Mouse (Mus musculus) heart, adult 2 months (tissue): ENCODE results near the gene Sumf2. TPM values are rescaled to one million over a fixed set of nuclear protein-coding genes. Genes with fewer than 3 reads are reported as not detected.

ENCODE experiments used
- DNase-seq, 2 experiments: peaks; one replicate each; pipeline ENCODE4 v3.0.0; 2021
- H3K27ac ChIP-seq: fragments of 200-600 bp; 2 replicates; pipeline ENCODE4 v1.8.1; 2022
- H3K27me3 ChIP-seq: fragments of 200-500 bp; 2 replicates; pipeline ENCODE4 v1.6.1; 2012; ENCODE audit warnings: mild to moderate bottlenecking, low read length, inconsistent platforms, mixed read lengths; ENCODE audit not compliant: control insufficient read depth, insufficient read depth
- H3K36me3 ChIP-seq: fragments of 200-500 bp; 2 replicates; pipeline ENCODE4 v1.6.1; 2012; ENCODE audit warnings: low read length, inconsistent platforms; ENCODE audit not compliant: control insufficient read depth, insufficient read depth
- H3K4me1 ChIP-seq: fragments of 200-500 bp; 2 replicates; pipeline ENCODE4 v1.6.1; 2011; ENCODE audit warnings: low read length; ENCODE audit not compliant: control insufficient read depth, insufficient read depth
- H3K4me3 ChIP-seq: fragments of 200-600 bp; 2 replicates; pipeline ENCODE4 v1.8.1; 2022
- H3K79me2 ChIP-seq: fragments of 200-500 bp; replicated peaks from 2 replicates; pipeline ENCODE4 v1.6.1; 2012; ENCODE audit warnings: mild to moderate bottlenecking, inconsistent platforms, low read length, moderate library complexity, mixed read lengths; ENCODE audit not compliant: control insufficient read depth, insufficient read depth
- H3K9ac ChIP-seq: fragments of 200-500 bp; 2 replicates; pipeline ENCODE4 v1.6.1; 2012; ENCODE audit warnings: low read depth, mild to moderate bottlenecking, control low read depth, inconsistent platforms, low read length, mixed read lengths
- CTCF ChIP-seq: fragments of 200-600 bp; IDR thresholded peaks from 2 replicates; pipeline ENCODE4 v1.8.1; 2022; ENCODE audit warnings: antibody characterized with exemption, mild to moderate bottlenecking, moderate library complexity
- EP300 ChIP-seq: fragments of 200-500 bp; IDR thresholded peaks from 2 replicates; pipeline ENCODE4 v1.6.1; 2011; ENCODE audit warnings: low read depth, low read length, control low read depth; ENCODE audit not compliant: insufficient read depth
- POLR2A ChIP-seq: fragments of 200-500 bp; IDR thresholded peaks from 2 replicates; pipeline ENCODE4 v1.6.1; 2011; ENCODE audit warnings: mild to moderate bottlenecking, low read depth, low read length, control low read depth; ENCODE audit not compliant: insufficient read depth
- WGBS: fragments of 180-500 bp; shearing (Covaris S2); methylation state at CpG from one replicate; pipeline ENCODE4 v1.1.7; 2018; 5-methylcytosine and 5-hydroxymethylcytosine counted together
- intact Hi-C: fragments of 180-260 bp; cut with DNase I; formaldehyde crosslinking; loops from one replicate; pipeline ENCODE4 v1.15.1; 2025
- polyA plus RNA-seq: library from polyadenylated mRNA; depleted of rRNA; stranded (reverse); fragments of >200 nt; gene quantifications from 2 replicates; pipeline ENCODE4 v1.2.3, GENCODE M21; 2012; rRNA removed
- total RNA-seq, 2 experiments: library from RNA; stranded (reverse); gene quantifications; 2 replicates each; pipeline ENCODE4 v1.2.3; 2021

The Sumf2 gene
- total and polyA plus RNA-seq, 3 experiments = 6.2 to 10.9 (median 9.1) TPM

DNA sequence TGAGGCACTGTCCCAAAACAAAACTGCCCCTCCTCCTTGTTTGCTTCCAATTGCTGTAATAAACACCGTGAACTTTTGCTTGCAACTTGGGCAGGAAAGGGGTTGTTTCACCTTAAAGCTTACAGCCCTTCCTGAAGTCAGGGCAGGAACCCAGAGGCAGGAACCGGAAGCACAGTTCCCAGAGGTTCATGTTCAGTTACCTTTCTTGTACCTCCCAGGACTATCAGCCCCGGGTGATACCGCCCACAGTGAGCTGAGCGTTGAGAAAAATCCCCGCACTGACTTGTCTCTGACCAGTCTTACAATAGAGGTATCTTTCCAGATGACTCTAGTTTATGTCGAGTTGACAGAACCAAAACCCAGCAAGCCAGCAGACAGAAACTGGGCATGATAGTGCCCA, 62.8 kb downstream of the Sumf2 start:
- no peak overlapping the region for H3K9ac ChIP-seq
- H3K27ac ChIP-seq = no peak overlapping the region
- H3K79me2 ChIP-seq = no peaks in the 10 kb centered on the region
- H3K27me3 ChIP-seq = no peaks in the 10 kb centered on the region
- no peak for DNase-seq
- 73% methylated on average over 7 of the region's 7 CpGs for WGBS
- TF ChIP-seq CTCF = no peak
- TF ChIP-seq EP300 = no peak
- TF ChIP-seq POLR2A = no peak
- H3K4me3 ChIP-seq = no peak overlapping the region
- intact Hi-C loops = loop anchor here (5.0 kb wide), 1 partner anchor 33 kb away; the partner anchor contains the start of gene Vkorc1l1
- H3K4me1 ChIP-seq = no peaks in the 10 kb centered on the region
- no peaks in the 10 kb centered on the region for H3K36me3 ChIP-seq

Other genes with a start within 250 kb of the Sumf2 start
- gene Zfp11, start 176.9 kb upstream of the Sumf2 start, total RNA-seq = 1 to 10 TPM; 2.5 to 3.1 TPM
- gene Zfp11, start 176.9 kb upstream of the Sumf2 start, polyA plus RNA-seq = 1.7 and 4.0 TPM in 2 replicates
- not detected for gene Sept14, start 138.5 kb upstream of the Sumf2 start, total RNA-seq
- gene Sept14, start 138.5 kb upstream of the Sumf2 start, polyA plus RNA-seq = not detected in 2 replicates
- gene Mrps17, start 131.5 kb upstream of the Sumf2 start, total RNA-seq = 10 to 100 TPM; 76.8 to 86.4 TPM
- 107 and 130 TPM in 2 replicates for gene Mrps17, start 131.5 kb upstream of the Sumf2 start, polyA plus RNA-seq
- 100 to 1,000 TPM; 785 to 948 TPM for gene Nipsnap2, start 121.9 kb upstream of the Sumf2 start, total RNA-seq
- 462 and 670 TPM in 2 replicates for gene Nipsnap2, start 121.9 kb upstream of the Sumf2 start, polyA plus RNA-seq
- 1 to 10 TPM; 6.0 to 8.7 TPM for gene Psph, start 59.5 kb upstream of the Sumf2 start, total RNA-seq
- 7.7 and 11.4 TPM in 2 replicates for gene Psph, start 59.5 kb upstream of the Sumf2 start, polyA plus RNA-seq
- gene Chchd2, start 40.5 kb downstream of the Sumf2 start, total RNA-seq = 1,000 to 10,000 TPM; 1,016 to 1,153 TPM
- gene Chchd2, start 40.5 kb downstream of the Sumf2 start, polyA plus RNA-seq = 778 and 988 TPM in 2 replicates
- gene Zbed5, start 48.7 kb downstream of the Sumf2 start, total RNA-seq = under 1 TPM; 0.26 to 0.55 TPM
- 0.33 and 0.85 TPM in 2 replicates for gene Zbed5, start 48.7 kb downstream of the Sumf2 start, polyA plus RNA-seq
- 10 to 100 TPM; 15.5 to 16.8 TPM for gene Phkg1, start 51.6 kb downstream of the Sumf2 start, total RNA-seq
- gene Phkg1, start 51.6 kb downstream of the Sumf2 start, polyA plus RNA-seq = 39.8 and 69.6 TPM in 2 replicates
- 1 to 10 TPM in 1 of 2 experiments, under 1 TPM in 1; 0.44 to 1.5 TPM for gene Nupr1l, start 61.6 kb downstream of the Sumf2 start, total RNA-seq
- 1.7 and 2.0 TPM in 2 replicates for gene Nupr1l, start 61.6 kb downstream of the Sumf2 start, polyA plus RNA-seq
- 10 to 100 TPM; 14.3 to 17.9 TPM for gene Vkorc1l1, start 95.0 kb downstream of the Sumf2 start, total RNA-seq
- gene Vkorc1l1, start 95.0 kb downstream of the Sumf2 start, polyA plus RNA-seq = 12.4 and 18.3 TPM in 2 replicates
- 10 to 100 TPM; 12.8 to 13.0 TPM for gene Gusb, start 156.1 kb downstream of the Sumf2 start, total RNA-seq
- gene Gusb, start 156.1 kb downstream of the Sumf2 start, polyA plus RNA-seq = 17.9 and 25.3 TPM in 2 replicates
- gene Asl, start 182.3 kb downstream of the Sumf2 start, total RNA-seq = 1 to 10 TPM; 3.2 to 4.6 TPM
- gene Asl, start 182.3 kb downstream of the Sumf2 start, polyA plus RNA-seq = 5.9 and 6.5 TPM in 2 replicates
- 10 to 100 TPM in 1 of 2 experiments, 1 to 10 TPM in 1; 9.3 to 11.2 TPM for gene Crcp, start 182.3 kb downstream of the Sumf2 start, total RNA-seq
- 9.5 and 10.3 TPM in 2 replicates for gene Crcp, start 182.3 kb downstream of the Sumf2 start, polyA plus RNA-seq
- 1 to 10 TPM; 7.4 to 9.4 TPM for gene Tpst1, start 226.3 kb downstream of the Sumf2 start, total RNA-seq
- 10.1 and 12.6 TPM in 2 replicates for gene Tpst1, start 226.3 kb downstream of the Sumf2 start, polyA plus RNA-seq